Mouse (Mus musculus): ENCODE results near the gene Hfe. TPM values are rescaled to one million over a fixed set of nuclear protein-coding genes. Genes with fewer than 3 reads are reported as not detected.
"Not testable (repeated sequence)": the region's sequence is repeated elsewhere in the genome, so short reads cannot be mapped to it uniquely, and the experiment has no call there.

Gene Hfe
- polyA plus RNA-seq, 1 experiment from 2014 or later = 26.3 TPM

- Histone ChIP-seq H3K36me3 (ENCODE audit: insufficient read depth, low read length) (no peaks in the 10 kb centered on the region), H3K27me3 (replicated peaks; ENCODE audit: insufficient read depth, low read length) (no peaks in the 10 kb centered on the region), H3K27ac (ENCODE audit: low read length) (no peak overlapping the region), H3K9me3 (ENCODE audit: low read length) (no peaks in the 10 kb centered on the region), H3K4me1 (ENCODE audit: insufficient read depth, low read depth, low read length) (0 out of 2 replicates have a peak, but pooled peaks cover 3% of the 10 kb centered on the region), H3K4me3 (ENCODE audit: low read depth, low read length) (no peak overlapping the region), H3K9ac (replicated peaks; ENCODE audit: low read depth) (no peak overlapping the region), H3K4me2 (replicated peaks; ENCODE audit: low read depth, low read length) (no peak overlapping the region)
- 19% methylated on average over 8 of the region's 8 CpGs for WGBS
- ATAC-seq (peak; percentile 86), DNase-seq (ENCODE audit: low spot score) (peak; percentile 87)
- TF ChIP-seq CTCF (IDR thresholded peaks at IDR 0.05) (no peak), EP300 (IDR thresholded peaks at IDR 0.05) (peak; percentile 48; the same call in 1 of the 2 replicates)
Measured at GRCm38 (mm10) chr13:23730479-23730878, 19.8 kb upstream of the Hfe start.

DNA sequence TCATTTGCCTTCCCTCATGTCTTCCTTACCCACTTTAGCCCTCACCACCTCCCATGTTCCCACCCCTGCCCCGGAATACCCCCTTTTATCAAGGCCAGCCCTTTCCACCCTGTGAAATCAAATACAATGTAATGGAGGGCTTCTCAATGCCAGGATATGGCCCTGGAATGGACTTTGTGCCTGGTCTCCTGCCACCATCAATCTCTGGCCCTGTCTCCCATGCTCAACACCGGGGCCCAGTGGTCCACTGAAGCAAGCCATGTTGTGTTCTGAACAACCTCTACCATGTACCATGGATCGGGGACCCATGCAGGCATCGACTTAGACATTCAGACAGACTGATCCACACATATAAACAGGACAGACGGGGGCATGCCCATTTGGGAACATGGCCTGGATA lies 19.1 kb upstream of the Hfe start:
- H3K27me3 ChIP-seq (replicated peaks; ENCODE audit: insufficient read depth, low read length) = no peaks in the 10 kb centered on the region
- no peak overlapping the region for H3K4me3 ChIP-seq (ENCODE audit: low read depth, low read length)
- ATAC-seq (no peak), DNase-seq (ENCODE audit: low spot score) (no peak)
- WGBS = 87% methylated on average over 5 of the region's 5 CpGs
- no peak overlapping the region for H3K9ac ChIP-seq (replicated peaks; ENCODE audit: low read depth)
- TF ChIP-seq CTCF (IDR thresholded peaks at IDR 0.05) (no peak), EP300 (IDR thresholded peaks at IDR 0.05) (no peak)
- no peaks in the 10 kb centered on the region for H3K36me3 ChIP-seq (ENCODE audit: insufficient read depth, low read length)
- no peaks in the 10 kb centered on the region for H3K9me3 ChIP-seq (ENCODE audit: low read length)
- H3K4me1 ChIP-seq (ENCODE audit: insufficient read depth, low read depth, low read length) = 0 out of 2 replicates have a peak, but pooled peaks cover 3% of the 10 kb centered on the region
- no peak overlapping the region for H3K4me2 ChIP-seq (replicated peaks; ENCODE audit: low read depth, low read length)
- H3K27ac ChIP-seq (ENCODE audit: low read length) = no peak overlapping the region

- TF ChIP-seq CTCF (IDR thresholded peaks at IDR 0.05) (no peak), EP300 (IDR thresholded peaks at IDR 0.05) (no peak)
- no peak overlapping the region for H3K4me3 ChIP-seq (ENCODE audit: low read depth, low read length)
- WGBS = 89% methylated on average over 9 of the region's 9 CpGs
- H3K27me3 ChIP-seq (replicated peaks; ENCODE audit: insufficient read depth, low read length) = no peaks in the 10 kb centered on the region
- ATAC-seq (no peak), DNase-seq (ENCODE audit: low spot score) (no peak)
- H3K9me3 ChIP-seq (ENCODE audit: low read length) = no peaks in the 10 kb centered on the region
- 0 out of 2 replicates have a peak, but pooled peaks cover 3% of the 10 kb centered on the region for H3K4me1 ChIP-seq (ENCODE audit: insufficient read depth, low read depth, low read length)
- H3K27ac ChIP-seq (ENCODE audit: low read length) = no peak overlapping the region
- H3K36me3 ChIP-seq (ENCODE audit: insufficient read depth, low read length) = no peaks in the 10 kb centered on the region
- no peak overlapping the region for H3K9ac ChIP-seq (replicated peaks; ENCODE audit: low read depth)
- H3K4me2 ChIP-seq (replicated peaks; ENCODE audit: low read depth, low read length) = no peak overlapping the region
Measured at GRCm38 (mm10) chr13:23729192-23729525, 18.5 kb upstream of the Hfe start.

- 0 out of 2 replicates have a peak, but pooled peaks cover 3% of the 10 kb centered on the region for H3K4me1 ChIP-seq (ENCODE audit: insufficient read depth, low read depth, low read length)
- H3K36me3 ChIP-seq (ENCODE audit: insufficient read depth, low read length) = no peaks in the 10 kb centered on the region
- H3K9ac ChIP-seq (replicated peaks; ENCODE audit: low read depth) = no peak overlapping the region
- ATAC-seq = no peak
- no peaks in the 10 kb centered on the region for H3K27me3 ChIP-seq (replicated peaks; ENCODE audit: insufficient read depth, low read length)
- no peak for TF ChIP-seq CTCF (IDR thresholded peaks at IDR 0.05)
- TF ChIP-seq EP300 (IDR thresholded peaks at IDR 0.05) = no peak
- WGBS = 83% methylated on average over 18 of the region's 18 CpGs
- H3K4me3 ChIP-seq (ENCODE audit: low read depth, low read length) = no peak overlapping the region
- no peak for DNase-seq (ENCODE audit: low spot score)
- no peaks in the 10 kb centered on the region for H3K9me3 ChIP-seq (ENCODE audit: low read length)
- H3K4me2 ChIP-seq (replicated peaks; ENCODE audit: low read depth, low read length) = no peak overlapping the region
- no peak overlapping the region for H3K27ac ChIP-seq (ENCODE audit: low read length)
Measured at GRCm38 (mm10) chr13:23728472-23729191, 18.0 kb upstream of the Hfe start.

- WGBS = no CpG with 5 or more reads among the region's 1 CpGs
- H3K4me2 ChIP-seq (replicated peaks; ENCODE audit: low read depth, low read length) = no peak overlapping the region
- no peak for DNase-seq (ENCODE audit: low spot score)
Measured at GRCm38 (mm10) chr13:23725213-23725612, 14.6 kb upstream of the Hfe start.

GRCm38 (mm10) chr13:23724239-23724638 lies 13.6 kb upstream of the Hfe start:
- TF ChIP-seq EP300 (IDR thresholded peaks at IDR 0.05) (no peak), CTCF (IDR thresholded peaks at IDR 0.05) (no peak)
- Histone ChIP-seq H3K27me3 (replicated peaks; ENCODE audit: insufficient read depth, low read length) (no peaks in the 10 kb centered on the region), H3K4me2 (replicated peaks; ENCODE audit: low read depth, low read length) (no peak overlapping the region), H3K9me3 (ENCODE audit: low read length) (no peaks in the 10 kb centered on the region), H3K27ac (ENCODE audit: low read length) (no peak overlapping the region), H3K4me1 (ENCODE audit: insufficient read depth, low read depth, low read length) (no peaks in the 10 kb centered on the region), H3K36me3 (ENCODE audit: insufficient read depth, low read length) (no peaks in the 10 kb centered on the region), H3K4me3 (ENCODE audit: low read depth, low read length) (no peak overlapping the region), H3K9ac (replicated peaks; ENCODE audit: low read depth) (no peak overlapping the region)
- DNase-seq (ENCODE audit: low spot score) (no peak), ATAC-seq (peak; percentile 52)
- 54% methylated on average over 4 of the region's 4 CpGs for WGBS

More at GRCm38 (mm10) chr13:23725213-23725612, 14.6 kb upstream of the Hfe start:
- no peaks in the 10 kb centered on the region for H3K27me3 ChIP-seq (replicated peaks; ENCODE audit: insufficient read depth, low read length)
- no peak overlapping the region for H3K4me3 ChIP-seq (ENCODE audit: low read depth, low read length)
- no peaks in the 10 kb centered on the region for H3K36me3 ChIP-seq (ENCODE audit: insufficient read depth, low read length)
- H3K27ac ChIP-seq (ENCODE audit: low read length) = no peak overlapping the region
- TF ChIP-seq CTCF (IDR thresholded peaks at IDR 0.05) = no peak
- TF ChIP-seq EP300 (IDR thresholded peaks at IDR 0.05) = no peak
- ATAC-seq = no peak
- H3K4me1 ChIP-seq (ENCODE audit: insufficient read depth, low read depth, low read length) = no peaks in the 10 kb centered on the region
- no peaks in the 10 kb centered on the region for H3K9me3 ChIP-seq (ENCODE audit: low read length)
- H3K9ac ChIP-seq (replicated peaks; ENCODE audit: low read depth) = no peak overlapping the region

DNA sequence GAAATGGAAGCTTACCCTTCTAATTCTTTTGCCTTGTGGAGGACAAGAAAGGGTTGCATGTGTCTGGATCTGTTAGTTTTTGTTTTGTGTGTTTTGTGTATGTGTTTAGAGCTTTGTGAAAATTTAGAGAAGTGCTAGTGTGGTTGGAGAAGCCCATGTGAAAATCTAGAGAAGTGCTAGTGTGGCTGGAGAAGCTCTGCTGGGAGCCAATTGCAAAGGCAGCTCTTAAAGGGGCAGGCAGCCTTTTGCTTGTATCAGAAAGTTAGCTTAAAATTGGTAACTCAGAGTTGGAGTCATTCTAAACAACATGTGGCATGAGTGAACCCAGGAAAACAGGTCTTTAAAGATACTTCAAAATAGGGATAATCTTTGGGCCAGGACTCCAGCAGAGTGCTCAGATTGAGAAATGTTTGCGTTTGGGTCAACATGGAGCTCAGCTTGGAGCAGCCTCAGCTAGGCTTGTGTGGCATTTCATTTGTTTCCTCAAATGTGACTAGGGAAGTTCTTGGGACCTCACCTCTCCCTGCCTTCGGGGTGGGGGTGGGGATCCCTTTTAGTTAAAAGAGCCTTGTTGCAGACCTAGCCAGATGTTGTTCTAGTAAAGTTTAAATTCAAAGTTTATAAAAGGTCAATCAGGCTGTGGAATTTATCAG lies 7.1 kb upstream of the Hfe start:
- not testable (repeated sequence) for H3K4me1 ChIP-seq (ENCODE audit: insufficient read depth, low read depth, low read length); H3K9ac ChIP-seq (replicated peaks; ENCODE audit: low read depth); H3K9me3 ChIP-seq (ENCODE audit: low read length); ATAC-seq; H3K36me3 ChIP-seq (ENCODE audit: insufficient read depth, low read length); H3K27ac ChIP-seq (ENCODE audit: low read length); H3K27me3 ChIP-seq (replicated peaks; ENCODE audit: insufficient read depth, low read length); H3K4me3 ChIP-seq (ENCODE audit: low read depth, low read length); DNase-seq (ENCODE audit: low spot score); H3K4me2 ChIP-seq (replicated peaks; ENCODE audit: low read depth, low read length)
- 18% methylated on average over 2 of the region's 2 CpGs for WGBS
